Comparison of ENCODE assay signal across 9 mouse cellular contexts in genomic region chr8:120460375-120460774, GRCm38 (mm10).
A peak's percentile ranks its signal among the peaks of the same experiment; 100 is the strongest.
DNase-seq lines count a peak whose midpoint lies in the region; ATAC-seq and TF ChIP-seq lines count a peak whose summit lies in the region.
"Had no signal": no experiment of that assay in that cellular context is flagged by ENCODE, and none has a peak within 500 bp of the region (broad histone marks: within the 10 kb centered on the region; RNA-seq: fewer than 3 reads in every experiment).

No protein-coding gene starts in this region.

- peak; percentile 60 for DNase-seq in lung, embryonic 14.5 days
- no peak for DNase-seq in lung, adult 2 months
- peak; percentile 54 for DNase-seq in kidney, adult 9 months
- no peak for DNase-seq in urinary bladder, postnatal 4 days (ENCODE audit: low spot score in 2 of 2)

- 24% methylated on average over 6 of the region's 6 CpGs for WGBS in lung, embryonic 14.5 days
- 43% methylated on average over 6 of the region's 6 CpGs for WGBS in lung, adult 2 months
- 10% methylated on average over 4 of the region's 6 CpGs for WGBS in forebrain, embryonic 13.5 days
- WGBS in neural tube, embryonic 15.5 days = 23% methylated on average over 6 of the region's 6 CpGs

- H3K27ac ChIP-seq in lung, embryonic 14.5 days (ENCODE audit: low read depth) = 0 out of 2 replicates have a peak overlapping the region, but pooled peaks have one; percentile 1
- peak overlapping the region; percentile 93 for H3K27ac ChIP-seq in forebrain, embryonic 13.5 days
- H3K27ac ChIP-seq in neural tube, embryonic 15.5 days (replicated peaks) = peak overlapping the region; percentile 70

- no peak overlapping the region for H3K4me3 ChIP-seq in lung, embryonic 14.5 days (ENCODE audit: low read depth, low read length)
- no peak overlapping the region for H3K4me3 ChIP-seq in lung, adult 2 months (replicated peaks; ENCODE audit: extremely low read depth, low read depth, low read length)
- H3K4me3 ChIP-seq in forebrain, embryonic 13.5 days = no peak overlapping the region
- H3K4me3 ChIP-seq in neural tube, embryonic 15.5 days (replicated peaks) = no peak overlapping the region
- H3K4me3 ChIP-seq: limb, embryonic 15.5 days had no signal

- no peak for TF ChIP-seq CTCF in lung, embryonic 14.5 days (IDR thresholded peaks at IDR 0.05; ENCODE audit: low read depth)
- TF ChIP-seq CTCF in lung, adult 2 months (IDR thresholded peaks at IDR 0.05; ENCODE audit: insufficient read depth, low read length) = no peak

- no peaks in the 10 kb centered on the region for H3K9me3 ChIP-seq in lung, embryonic 14.5 days (ENCODE audit: low read depth, low read length)
- H3K9me3 ChIP-seq in forebrain, embryonic 13.5 days (replicated peaks) = no peaks in the 10 kb centered on the region
- H3K9me3 ChIP-seq in neural tube, embryonic 15.5 days (replicated peaks) = no peaks in the 10 kb centered on the region
- H3K9me3 ChIP-seq: limb, embryonic 15.5 days had no signal

- H3K27me3 ChIP-seq in lung, embryonic 14.5 days (ENCODE audit: insufficient read depth, low read length) = no peaks in the 10 kb centered on the region
- H3K27me3 ChIP-seq in forebrain, embryonic 13.5 days = no peaks in the 10 kb centered on the region
- H3K27me3 ChIP-seq in neural tube, embryonic 15.5 days (replicated peaks) = no peaks in the 10 kb centered on the region
- H3K27me3 ChIP-seq: limb, embryonic 15.5 days had no signal

- H3K4me2 ChIP-seq in lung, embryonic 14.5 days = no peak overlapping the region
- peak overlapping the region; percentile 3 for H3K4me2 ChIP-seq in forebrain, embryonic 13.5 days
- H3K4me2 ChIP-seq in neural tube, embryonic 15.5 days = no peak overlapping the region
- H3K4me2 ChIP-seq: limb, embryonic 15.5 days had no signal

- no peak overlapping the region for H3K9ac ChIP-seq in lung, embryonic 14.5 days
- H3K9ac ChIP-seq in forebrain, embryonic 13.5 days = peak overlapping the region; percentile 22; the same call in 1 of the 2 replicates
- H3K9ac ChIP-seq in neural tube, embryonic 15.5 days (replicated peaks) = no peak overlapping the region
- H3K9ac ChIP-seq: limb, embryonic 15.5 days had no signal

- peaks cover 58% of the 10 kb centered on the region for H3K4me1 ChIP-seq in lung, embryonic 14.5 days (ENCODE audit: insufficient read depth)
- H3K4me1 ChIP-seq in lung, adult 2 months (ENCODE audit: control insufficient read depth, insufficient read depth, low read length) = peaks cover 22% of the 10 kb centered on the region
- H3K4me1 ChIP-seq in forebrain, embryonic 13.5 days = peaks cover 80% of the 10 kb centered on the region
- peaks cover 72% of the 10 kb centered on the region for H3K4me1 ChIP-seq in neural tube, embryonic 15.5 days

- H3K36me3 ChIP-seq in lung, embryonic 14.5 days (ENCODE audit: insufficient read depth) = no peaks in the 10 kb centered on the region
- H3K36me3 ChIP-seq in forebrain, embryonic 13.5 days (ENCODE audit: poor library complexity, severe bottlenecking) = no peaks in the 10 kb centered on the region
- H3K36me3 ChIP-seq in neural tube, embryonic 15.5 days = no peaks in the 10 kb centered on the region
- H3K36me3 ChIP-seq: limb, embryonic 15.5 days had no signal

- ATAC-seq in lung, embryonic 14.5 days (ENCODE audit: insufficient read depth) = no peak
- ATAC-seq in forebrain, embryonic 13.5 days = peak; percentile 52; the same call in 1 of the 2 replicates
- peak; percentile 50; the same call in 1 of the 2 replicates for ATAC-seq in neural tube, embryonic 15.5 days (ENCODE audit: low FRiP score)
- no peak for ATAC-seq in megakaryocyte-erythroid progenitor cell, adult 5-6 weeks (replicated peaks; ENCODE audit: low FRiP score, low TSS enrichment, poor library complexity, severe bottlenecking)
- no peak for ATAC-seq in granulocyte monocyte progenitor cell, adult 5-6 weeks (replicated peaks; ENCODE audit: poor library complexity, severe bottlenecking)

- TF ChIP-seq POLR2A in lung, adult 2 months (IDR thresholded peaks at IDR 0.05; ENCODE audit: borderline replicate concordance, extremely low read depth, low read depth, low read length) = no peak

Comparison
In these comparisons a context has a peak if more than half of its experiments do, and no peak if none do; other contexts are left out.
1. DNase-seq: peak in lung, embryonic 14.5 days (single experiment) and kidney, adult 9 months (single experiment); none in lung, adult 2 months (single experiment) and urinary bladder, postnatal 4 days (0 of 2).
2. ATAC-seq: peak in forebrain, embryonic 13.5 days (single experiment) and neural tube, embryonic 15.5 days (single experiment); none in lung, embryonic 14.5 days (single experiment), megakaryocyte-erythroid progenitor cell, adult 5-6 weeks (single experiment) and granulocyte monocyte progenitor cell, adult 5-6 weeks (single experiment).
3. H3K27ac ChIP-seq: peak in every context shown above with its lines; median percentile 93 in forebrain, embryonic 13.5 days; 70 in neural tube, embryonic 15.5 days; 1 in lung, embryonic 14.5 days.